Mouse (Mus musculus): ENCODE data around the gene 2310007B03Rik. TPM values are rescaled to one million over a fixed set of nuclear protein-coding genes. Genes with fewer than 3 reads are reported as not detected.

2310007B03Rik gene
- polyA plus RNA-seq (2015; fragmentation: Nextera tagmentation; extraction: Ambion mirVana): 0.06 and 0.10 TPM in 2 replicates

DNA sequence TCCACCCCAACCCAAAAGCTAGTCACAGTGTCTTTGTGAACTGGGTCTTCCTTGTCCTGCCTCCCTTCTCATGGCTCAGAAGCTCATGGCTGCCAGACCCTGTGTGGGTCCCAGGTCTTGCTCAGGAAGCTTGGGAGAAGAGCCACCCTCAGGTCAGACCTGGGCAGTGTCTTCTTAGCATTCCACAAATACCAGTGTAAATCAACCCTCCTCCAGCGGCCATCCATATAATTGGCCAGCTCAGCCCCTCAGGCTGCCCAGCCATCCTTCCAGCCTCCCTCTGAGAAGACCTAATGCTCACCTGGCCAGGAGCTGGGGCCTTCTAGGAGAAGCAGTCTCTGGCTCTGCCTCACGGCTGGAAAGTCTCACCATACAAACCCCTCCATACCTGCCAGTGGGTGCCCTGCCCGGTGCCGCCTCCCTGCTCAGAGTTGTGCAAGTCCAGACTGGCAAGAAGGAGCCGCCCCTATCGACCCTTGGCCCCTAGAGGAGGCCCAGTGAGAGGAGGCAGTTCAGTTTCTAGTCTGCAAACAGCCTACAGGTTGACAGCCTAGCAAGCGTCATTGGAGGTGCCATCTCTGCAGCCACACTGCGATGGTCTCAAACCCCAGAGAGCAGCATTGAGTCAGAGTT is at the start of gene 2310007B03Rik:
2310007B03Rik (minus strand) TSS at position 448 of the 633 bp plus-strand sequence.

GRCm38 (mm10) chr1:93168295-93168775 is 7.6 kb upstream of the 2310007B03Rik start, which contains the start of gene Crocc2:
Gene Crocc2, plus strand, starts transcription at chr1:93168725.

DNA sequence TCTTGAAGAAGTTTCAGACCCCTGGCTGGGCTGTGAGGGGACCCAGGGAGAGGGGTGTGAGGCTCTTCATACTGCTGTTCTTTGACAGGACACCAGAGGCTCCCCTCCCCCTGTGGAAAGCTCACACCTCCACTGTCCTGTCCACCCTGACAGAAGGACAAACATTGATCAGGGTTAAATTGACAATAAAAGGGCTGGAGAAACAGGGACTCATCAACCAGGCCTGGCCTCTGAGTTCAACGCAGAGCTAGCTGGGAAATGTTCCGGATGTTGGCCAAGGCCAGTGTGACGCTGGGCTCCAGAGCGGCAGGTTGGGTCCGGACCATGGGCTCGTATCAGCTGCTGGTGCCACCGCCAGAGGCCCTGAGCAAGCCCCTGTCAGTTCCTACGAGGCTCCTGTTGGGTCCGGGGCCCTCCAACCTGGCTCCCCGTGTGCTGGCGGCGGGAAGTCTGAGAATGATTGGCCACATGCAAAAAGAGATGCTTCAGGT is 25.7 kb downstream of the 2310007B03Rik start, which contains the start of gene Agxt:
Agxt (plus strand) TSS at position 205 of the 491 bp plus-strand sequence.

GRCm38 (mm10) chr1:93101571-93102061 is 59.1 kb downstream of the 2310007B03Rik start, which contains the start of gene Kif1a:
Gene Kif1a, minus strand, starts transcription at chr1:93101951.

Other genes with a start within 250 kb of the 2310007B03Rik start
- gene Capn10, start 226.6 kb downstream of the 2310007B03Rik start, polyA plus RNA-seq (2015; fragmentation: Nextera tagmentation; extraction: Ambion mirVana): 13.7 and 15.4 TPM in 2 replicates
- 1.8 and 2.6 TPM in 2 replicates for gene Gpr35, start 210.1 kb downstream of the 2310007B03Rik start, polyA plus RNA-seq (2015; fragmentation: Nextera tagmentation; extraction: Ambion mirVana)
- 0.12 and 0.73 TPM in 2 replicates for gene Aqp12, start 154.6 kb downstream of the 2310007B03Rik start, polyA plus RNA-seq (2015; fragmentation: Nextera tagmentation; extraction: Ambion mirVana)
- 1.9 and 2.8 TPM in 2 replicates for gene Kif1a, start 59.0 kb downstream of the 2310007B03Rik start, polyA plus RNA-seq (2015; fragmentation: Nextera tagmentation; extraction: Ambion mirVana)
- 0.40 and 0.45 TPM in 2 replicates for gene Agxt, start 25.7 kb downstream of the 2310007B03Rik start, polyA plus RNA-seq (2015; fragmentation: Nextera tagmentation; extraction: Ambion mirVana)
- 0.05 and 0.06 TPM in 2 replicates for gene Crocc2, start 7.8 kb upstream of the 2310007B03Rik start, polyA plus RNA-seq (2015; fragmentation: Nextera tagmentation; extraction: Ambion mirVana)
- 4.2 and 9.9 TPM in 2 replicates for gene Sned1, start 74.9 kb upstream of the 2310007B03Rik start, polyA plus RNA-seq (2015; fragmentation: Nextera tagmentation; extraction: Ambion mirVana)
- 12.1 and 13.9 TPM in 2 replicates for gene Mterf4, start 145.0 kb upstream of the 2310007B03Rik start, polyA plus RNA-seq (2015; fragmentation: Nextera tagmentation; extraction: Ambion mirVana)
- 37.6 and 41.4 TPM in 2 replicates for gene Ppp1r7, start 181.9 kb upstream of the 2310007B03Rik start, polyA plus RNA-seq (2015; fragmentation: Nextera tagmentation; extraction: Ambion mirVana)
- gene Pask, start 182.5 kb upstream of the 2310007B03Rik start, polyA plus RNA-seq (2015; fragmentation: Nextera tagmentation; extraction: Ambion mirVana): 8.1 and 9.1 TPM in 2 replicates
- gene Ano7, start 213.0 kb upstream of the 2310007B03Rik start, polyA plus RNA-seq (2015; fragmentation: Nextera tagmentation; extraction: Ambion mirVana): not detected in 2 replicates

Measured in spleen, postnatal 0 days (tissue).